Mouse (Mus musculus) CH12.LX (cell line): Measurements from ENCODE around the gene Ccnd1. TPM values are rescaled to one million over a fixed set of nuclear protein-coding genes. Genes with fewer than 3 reads are reported as not detected.

Source experiments
- DNase-seq: peaks from one replicate; pipeline ENCODE4 v3.0.0-alpha.2; 2013; ENCODE audit errors: extremely low read depth
- H3K27ac ChIP-seq: 2 replicates; pipeline ENCODE4 v1.5.1; 2012; ENCODE audit warnings: low read depth, mild to moderate bottlenecking, control low read depth, moderate library complexity; ENCODE audit not compliant: insufficient read depth
- H3K27me3 ChIP-seq: replicated peaks from 2 replicates; pipeline ENCODE3; 2012; ENCODE audit warnings: inconsistent platforms
- H3K36me3 ChIP-seq, 2 experiments: replicated peaks in 1 of 2; 2 replicates each; pipeline versions ENCODE3 to v1.6.1; 2012; ENCODE audit warnings: inconsistent platforms in 1 of 2, low read length in 1 of 2, mild to moderate bottlenecking in 1 of 2, mixed read lengths in 1 of 2, moderate library complexity in 1 of 2; ENCODE audit not compliant: control insufficient read depth in 1 of 2, insufficient read depth in 1 of 2
- H3K4me1 ChIP-seq, 2 experiments: 2 replicates each; pipeline ENCODE4 v1.6.1; 2012; ENCODE audit warnings: inconsistent platforms in 1 of 2, moderate library complexity in 1 of 2; ENCODE audit not compliant: insufficient read depth in 2 of 2, control insufficient read depth in 1 of 2
- H3K4me2 ChIP-seq: 2 replicates; pipeline ENCODE4 v1.6.1; 2012; ENCODE audit warnings: low read depth, mild to moderate bottlenecking, control low read depth; ENCODE audit not compliant: poor library complexity, insufficient read depth, severe bottlenecking
- H3K4me3 ChIP-seq, 3 experiments: fragments of 150-350 bp in 1 of 3; sonication (generic) in 1 of 3; replicated peaks in 1 of 3; 2 replicates each; pipeline versions ENCODE3 to v1.5.1; 2011 to 2012; ENCODE audit warnings: low read depth in 2 of 3, low read length in 2 of 3, mild to moderate bottlenecking in 2 of 3, moderate library complexity in 2 of 3, control low read depth in 1 of 3, improper control_type of control experiment in 1 of 3, inconsistent platforms in 1 of 3, mixed read lengths in 1 of 3; ENCODE audit not compliant: poor library complexity in 1 of 3
- H3K79me2 ChIP-seq: replicated peaks from 2 replicates; pipeline ENCODE4 v1.6.1; 2012; ENCODE audit warnings: mild to moderate bottlenecking, moderate library complexity; ENCODE audit not compliant: control insufficient read depth, poor library complexity, insufficient read depth, severe bottlenecking; ENCODE audit errors: extremely low read depth
- H3K9ac ChIP-seq: 2 replicates; pipeline ENCODE4 v1.6.1; 2012; ENCODE audit warnings: low read depth, mild to moderate bottlenecking, control low read depth, moderate library complexity; ENCODE audit not compliant: insufficient read depth
- H3K9me3 ChIP-seq: replicated peaks from 2 replicates; pipeline ENCODE3; 2012; ENCODE audit warnings: low read length, inconsistent platforms, mixed read lengths
- CHD1 ChIP-seq: IDR thresholded peaks from 2 replicates; pipeline ENCODE4 v1.6.1; 2012; ENCODE audit warnings: low read depth, low read length, improper control_type of control experiment, inconsistent platforms
- CHD2 ChIP-seq: IDR thresholded peaks from 2 replicates; pipeline ENCODE4 v1.6.1; 2011; ENCODE audit warnings: low read length, improper control_type of control experiment
- CTCF ChIP-seq, 2 experiments: IDR thresholded peaks in 1 of 2; conservative IDR thresholded peaks in 1 of 2; 2 replicates each; pipeline ENCODE4 v1.5.1; 2011 to 2012; ENCODE audit warnings: low read depth in 2 of 2, low read length in 2 of 2, improper control_type of control experiment in 1 of 2, inconsistent platforms in 1 of 2, mild to moderate bottlenecking in 1 of 2, moderate library complexity in 1 of 2
- E2F4 ChIP-seq: IDR thresholded peaks from 2 replicates; pipeline ENCODE4 v1.6.1; 2011; ENCODE audit warnings: low read depth, low read length, improper control_type of control experiment; ENCODE audit not compliant: insufficient replicate concordance
- EP300 ChIP-seq: IDR thresholded peaks from 2 replicates; pipeline ENCODE4 v1.6.1; 2011; ENCODE audit warnings: low read length, improper control_type of control experiment
- GABPA ChIP-seq: IDR thresholded peaks from 2 replicates; pipeline ENCODE4 v1.6.1; 2012; ENCODE audit warnings: low read depth, low read length, improper control_type of control experiment, inconsistent platforms; ENCODE audit not compliant: insufficient replicate concordance
- HCFC1 ChIP-seq: IDR thresholded peaks from 2 replicates; pipeline ENCODE4 v1.6.1; 2012; ENCODE audit warnings: low read depth, mild to moderate bottlenecking, inconsistent platforms, low read length, improper control_type of control experiment
- IRF4 ChIP-seq: IDR thresholded peaks from 2 replicates; pipeline ENCODE4 v1.6.1; 2014; ENCODE audit warnings: low read depth, mild to moderate bottlenecking, inconsistent platforms, low read length, improper control_type of control experiment
- JUND ChIP-seq: conservative IDR thresholded peaks from 2 replicates; pipeline ENCODE4 v1.6.1; 2011; ENCODE audit warnings: low read depth, low read length, improper control_type of control experiment
- MAFK ChIP-seq: IDR thresholded peaks from 2 replicates; pipeline ENCODE4 v1.6.1; 2011; ENCODE audit warnings: low read length, improper control_type of control experiment; ENCODE audit not compliant: insufficient replicate concordance
- MAX ChIP-seq: IDR thresholded peaks from 2 replicates; pipeline ENCODE4 v1.6.1; 2011; ENCODE audit warnings: low read length, improper control_type of control experiment
- MAZ ChIP-seq: IDR thresholded peaks from 2 replicates; pipeline ENCODE4 v1.6.1; 2012; ENCODE audit warnings: low read depth, mild to moderate bottlenecking, inconsistent platforms, low read length, improper control_type of control experiment, moderate library complexity
- MEF2A ChIP-seq: IDR thresholded peaks from 2 replicates; pipeline ENCODE4 v1.6.1; 2014; ENCODE audit warnings: low read depth, mild to moderate bottlenecking, inconsistent platforms, low read length, improper control_type of control experiment, borderline replicate concordance
- POLR2A ChIP-seq: IDR thresholded peaks from 2 replicates; pipeline ENCODE4 v1.6.1; 2011; ENCODE audit warnings: low read depth, mild to moderate bottlenecking, improper control_type of control experiment, low read length
- RAD21 ChIP-seq: IDR thresholded peaks from 2 replicates; pipeline ENCODE4 v1.6.1; 2011; ENCODE audit warnings: low read depth, mild to moderate bottlenecking, low read length, improper control_type of control experiment, moderate library complexity
- SIN3A ChIP-seq: IDR thresholded peaks from 2 replicates; pipeline ENCODE4 v1.6.1; 2012; ENCODE audit warnings: low read length, improper control_type of control experiment, inconsistent platforms
- SMC3 ChIP-seq: IDR thresholded peaks from 2 replicates; pipeline ENCODE4 v1.6.1; 2011; ENCODE audit warnings: low read depth, low read length, improper control_type of control experiment
- USF1 ChIP-seq: IDR thresholded peaks from 2 replicates; pipeline ENCODE4 v1.6.1; 2014; ENCODE audit warnings: low read depth, mild to moderate bottlenecking, inconsistent platforms, low read length, improper control_type of control experiment
- ZKSCAN1 ChIP-seq: IDR thresholded peaks from 2 replicates; pipeline ENCODE4 v1.6.1; 2012; ENCODE audit warnings: low read depth, inconsistent platforms, low read length, improper control_type of control experiment, borderline replicate concordance
- dilution Hi-C: fragments of 300-500 bp; cut with MboI; formaldehyde crosslinking; loops from 2 replicates; pipeline ENCODE4 v1.14.3; 2020; ENCODE audit warnings: low sequenced_read_pairs; ENCODE audit not compliant: extremely low pct_unique_long_range_greater_than_20kb, extremely low pct_ligation_motif_present
- in situ Hi-C: fragments of 300-500 bp; cut with MboI; formaldehyde crosslinking; loops from 3 replicates; pipeline ENCODE4 v1.14.3; 2019; ENCODE audit warnings: low sequenced_read_pairs, low pct_ligation_motif_present, low pct_unique_long_range_greater_than_20kb, mixed read lengths
- polyA plus RNA-seq: library from polyadenylated mRNA; unstranded; fragments of >175 nt; gene quantifications from 2 replicates; pipeline ENCODE4 v1.2.1, GENCODE M21; 2012; ENCODE audit warnings: low read depth; ENCODE audit not compliant: insufficient read length
- total RNA-seq, 2 experiments: library from RNA; depleted of rRNA; stranded (reverse); fragments of 300-350 nt in 1 of 2; fragments of >200 nt in 1 of 2; gene quantifications; 2 replicates each; pipeline ENCODE4 v1.2.3; 2012 to 2014

Ccnd1 gene
- total and polyA plus RNA-seq, 3 experiments, result 0.16 to 0.34 TPM; not detected in 1

GRCm38 (mm10) chr7:144896294-144897218 is 43.2 kb downstream of the Ccnd1 start, which contains the start of gene Fgf15:
Fgf15 (plus strand) TSS chr7:144896531.
- TF ChIP-seq CHD2 (no peak), EP300 (no peak), HCFC1 (no peak), MAFK (no peak), JUND (no peak), POLR2A (no peak), MAZ (no peak), MEF2A (no peak), GABPA (no peak), SIN3A (no peak), USF1 (no peak), CHD1 (no peak), MAX (no peak), RAD21 (no peak), ZKSCAN1 (no peak), IRF4 (no peak)
- Histone ChIP-seq H3K27ac (no peak within 1 kb of the TSS), H3K79me2 (no peaks in the 10 kb centered on the region), H3K9ac (no peak within 1 kb of the TSS), H3K27me3 (peaks cover 91% of the 10 kb centered on the region), H3K4me2 (peak within 1 kb of the TSS; percentile 48), H3K36me3 (no peaks in the 10 kb centered on the region), H3K9me3 (no peaks in the 10 kb centered on the region), H3K4me1 (0 out of 4 replicates have a peak, but pooled peaks cover 2 to 5% of the 10 kb centered on the region in 2 experiments), H3K4me3 (no peak within 1 kb of the TSS)
- in situ Hi-C loops, result loop anchor here (5.0 to 10.0 kb wide), 3 partner anchors 52 to 312 kb away; partner anchors contain the start of genes Fadd and Fgf4
- dilution Hi-C loops, result no loop called here
- DNase-seq, result no peak

- Histone ChIP-seq H3K4me3 (no peak overlapping the region), H3K36me3 (no peaks in the 10 kb centered on the region), H3K9me3 (no peaks in the 10 kb centered on the region), H3K27ac (no peak overlapping the region), H3K4me2 (peak overlapping the region; percentile 48), H3K27me3 (peaks cover 87% of the 10 kb centered on the region), H3K79me2 (no peaks in the 10 kb centered on the region), H3K4me1 (0 out of 4 replicates have a peak, but pooled peaks cover 2 to 5% of the 10 kb centered on the region in 2 experiments), H3K9ac (no peak overlapping the region)
- dilution Hi-C loops (no loop called here), in situ Hi-C loops (loop anchor here (5.0 to 10.0 kb wide), 3 partner anchors 51 to 311 kb away; partner anchors contain the start of genes Fadd and Fgf4)
- no peak for DNase-seq
- no peak for TF ChIP-seq E2F4
- TF ChIP-seq RAD21, result peak; percentile 57
- no peak for TF ChIP-seq MAZ
- TF ChIP-seq CTCF (conservative IDR thresholded peaks at IDR 0.05 in 1 of 2, IDR thresholded peaks at IDR 0.05 in 1 of 2; ENCODE audit: low read depth in 2 of 2, low read length in 2 of 2), result peak in 1 of 2 experiments; percentile 69; a peak in 2 of 4 replicates
- peak; percentile 37 for TF ChIP-seq SMC3
- TF ChIP-seq IRF4, result 0 out of 2 replicates have a peak, but pooled peaks have one; percentile 34
These were observed 44.2 kb downstream of the Ccnd1 start for GRCm38 (mm10) chr7:144895305-144896111.
